Mouse (Mus musculus): Measurements from ENCODE around the gene Qrfp.

Qrfp gene

GRCm38 (mm10) chr2:31810444-31810843 lies at the start of gene Qrfp:
Gene Qrfp, minus strand, starts transcription at chr2:31810580.
- no peak for DNase-seq

- no peak for DNase-seq
Observed at GRCm38 (mm10) chr2:31858500-31858899, 48.1 kb upstream of the Qrfp start.

- no peak for DNase-seq
Observed at GRCm38 (mm10) chr2:31857180-31857579, 46.8 kb upstream of the Qrfp start.

- DNase-seq, result no peak
Observed at GRCm38 (mm10) chr2:31855991-31856390, 45.6 kb upstream of the Qrfp start.

- no peak for DNase-seq
Observed at GRCm38 (mm10) chr2:31850141-31850540, 39.8 kb upstream of the Qrfp start.

- peak; percentile 81 for DNase-seq
Observed at GRCm38 (mm10) chr2:31847908-31848307, 37.5 kb upstream of the Qrfp start.

GRCm38 (mm10) chr2:31846692-31847660 lies 36.6 kb upstream of the Qrfp start:
- DNase-seq, result peak; percentile 72

GRCm38 (mm10) chr2:31845896-31846691 lies 35.7 kb upstream of the Qrfp start, which contains the start of gene Fibcd1:
Gene Fibcd1, minus strand, starts transcription at chr2:31846005.
- DNase-seq, result peak; percentile 73

GRCm38 (mm10) chr2:31845512-31845895 lies 35.1 kb upstream of the Qrfp start:
- DNase-seq, result peak; percentile 37

- DNase-seq, result no peak
Observed at GRCm38 (mm10) chr2:31844729-31845136, 34.4 kb upstream of the Qrfp start.

GRCm38 (mm10) chr2:31838868-31839267 lies 28.5 kb upstream of the Qrfp start:
- DNase-seq, result no peak

- DNase-seq, result no peak
Observed at GRCm38 (mm10) chr2:31836985-31837384, 26.6 kb upstream of the Qrfp start.

GRCm38 (mm10) chr2:31836091-31836490 lies 25.7 kb upstream of the Qrfp start:
- no peak for DNase-seq

GRCm38 (mm10) chr2:31828311-31828825 lies 18.0 kb upstream of the Qrfp start:
- no peak for DNase-seq

GRCm38 (mm10) chr2:31827877-31828276 lies 17.5 kb upstream of the Qrfp start:
- DNase-seq, result no peak

- no peak for DNase-seq
Observed at GRCm38 (mm10) chr2:31826094-31827085, 16.0 kb upstream of the Qrfp start.

- DNase-seq, result peak; percentile 66
Observed at GRCm38 (mm10) chr2:31825469-31825911, 15.1 kb upstream of the Qrfp start.

GRCm38 (mm10) chr2:31823933-31824730 lies 13.8 kb upstream of the Qrfp start:
- DNase-seq, result peak; percentile 81

GRCm38 (mm10) chr2:31822524-31823371 lies 12.4 kb upstream of the Qrfp start:
- DNase-seq, result peak; percentile 33

GRCm38 (mm10) chr2:31815367-31815766 lies 5.0 kb upstream of the Qrfp start:
- peak; percentile 85 for DNase-seq

Measured in thymus, postnatal 4 days (tissue).